Mouse (Mus musculus) testis, postnatal 10 days (tissue): ENCODE results near the gene Car11.
"Not testable (repeated sequence)": the region's sequence is repeated elsewhere in the genome, so short reads cannot be mapped to it uniquely, and the experiment has no call there.

ENCODE experiments used
- DNase-seq: peaks from one replicate; pipeline ENCODE4 v3.0.0; 2021; ENCODE audit warnings: low spot score

Gene Car11

DNA sequence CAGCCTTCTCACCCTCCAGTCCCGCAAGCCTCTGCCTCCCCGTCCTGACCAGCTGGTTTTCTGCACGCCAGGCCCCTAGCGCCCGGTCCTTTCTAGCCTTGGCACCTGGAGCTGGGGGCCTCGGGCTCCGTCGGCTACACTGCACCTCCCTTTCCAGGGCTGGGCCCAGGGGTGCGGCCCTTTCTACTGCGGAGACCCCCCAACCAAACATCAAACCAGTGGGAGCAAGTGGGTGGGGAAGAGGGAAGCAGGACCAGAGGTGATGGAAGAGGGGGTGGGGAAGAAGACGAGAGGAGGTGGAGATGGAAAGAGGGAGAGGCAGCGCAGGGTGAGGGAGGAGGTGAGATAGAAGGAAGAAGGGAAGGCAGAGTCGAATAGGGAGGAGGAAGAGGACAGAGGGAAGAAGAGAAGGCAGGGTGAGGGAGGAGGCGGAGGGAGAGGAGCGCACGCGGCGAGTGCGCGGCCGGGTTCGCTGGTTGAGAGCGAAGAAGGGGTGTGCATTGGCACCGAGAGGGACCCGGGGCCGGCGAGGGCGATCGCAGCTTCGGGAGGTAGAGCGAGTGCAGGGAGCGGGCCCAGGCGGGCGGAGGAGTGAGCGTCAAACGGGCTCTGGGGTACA is at the start of gene Car11:
Gene Car11 (plus strand): TSS at position 321 of the 619 bp plus-strand sequence.
- DNase-seq: peak; percentile 69

- not testable (repeated sequence) for DNase-seq
Measured at GRCm38 (mm10) chr7:45650484-45650883, 49.2 kb upstream of the Car11 start.

DNA sequence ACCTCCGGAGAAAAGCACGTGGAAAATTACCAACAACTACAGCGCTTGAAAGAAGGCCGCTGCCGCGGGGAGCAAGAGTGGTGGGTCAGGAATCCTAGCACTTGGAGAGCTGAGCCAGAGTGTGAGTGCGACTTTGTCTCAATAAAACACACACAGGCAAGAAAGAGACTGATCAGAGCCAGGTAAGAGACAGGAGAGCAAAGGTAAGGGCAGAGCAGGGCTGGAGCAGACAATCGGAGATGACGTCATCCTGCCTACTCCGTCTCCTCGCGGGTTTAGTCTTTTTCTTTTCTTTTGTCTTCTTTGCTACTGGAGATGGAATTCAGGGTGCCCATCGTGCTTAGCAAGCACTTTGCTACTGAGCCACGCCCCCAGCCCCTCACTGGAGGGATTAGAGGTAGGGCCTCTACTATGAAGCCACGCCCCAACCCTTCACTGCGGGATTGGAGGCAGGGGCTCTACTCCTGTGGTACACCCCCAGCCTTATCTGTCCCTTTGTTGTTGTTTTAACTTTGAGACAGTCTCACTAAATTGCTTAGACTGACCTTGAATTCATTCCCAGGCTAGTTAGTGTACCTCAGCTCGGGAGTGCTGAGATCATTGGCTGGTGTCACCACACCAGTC is 45.1 kb upstream of the Car11 start:
- DNase-seq: peak; percentile 72

DNA sequence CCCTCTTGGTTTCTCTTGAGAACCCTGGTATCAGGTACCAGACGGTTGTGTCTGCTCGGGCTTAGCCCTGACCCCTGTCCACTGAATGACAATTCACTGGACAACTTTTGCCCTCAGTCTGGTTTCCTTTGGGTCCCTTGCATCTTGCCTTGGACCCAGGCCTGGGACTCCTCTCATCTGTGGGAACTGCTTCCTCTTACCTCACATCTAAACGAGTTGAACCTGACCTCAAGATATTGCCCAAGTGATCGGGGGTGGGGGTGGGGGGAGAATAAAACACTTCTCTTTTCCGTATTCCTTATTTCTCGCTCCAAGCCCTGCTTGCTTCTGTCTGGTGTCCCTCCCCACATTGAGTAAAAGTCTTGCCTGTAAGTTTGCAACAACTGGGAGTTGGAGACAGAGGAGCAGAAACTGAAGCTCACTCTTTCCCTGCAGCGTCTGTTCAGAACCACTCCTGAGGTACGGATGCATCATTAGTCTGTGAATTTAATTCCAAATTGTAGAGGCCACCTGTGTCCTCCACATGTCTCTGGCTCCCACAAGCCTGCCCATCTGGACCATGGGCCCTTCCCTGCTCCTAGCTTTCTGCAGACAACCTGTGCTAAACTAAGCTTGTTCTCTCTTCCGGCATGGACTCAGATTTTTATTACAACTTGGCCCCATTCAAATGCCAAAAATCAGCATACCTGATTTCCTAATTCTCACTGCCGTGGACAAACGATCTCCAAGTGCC is 38.7 kb upstream of the Car11 start:
- no peak for DNase-seq

DNA sequence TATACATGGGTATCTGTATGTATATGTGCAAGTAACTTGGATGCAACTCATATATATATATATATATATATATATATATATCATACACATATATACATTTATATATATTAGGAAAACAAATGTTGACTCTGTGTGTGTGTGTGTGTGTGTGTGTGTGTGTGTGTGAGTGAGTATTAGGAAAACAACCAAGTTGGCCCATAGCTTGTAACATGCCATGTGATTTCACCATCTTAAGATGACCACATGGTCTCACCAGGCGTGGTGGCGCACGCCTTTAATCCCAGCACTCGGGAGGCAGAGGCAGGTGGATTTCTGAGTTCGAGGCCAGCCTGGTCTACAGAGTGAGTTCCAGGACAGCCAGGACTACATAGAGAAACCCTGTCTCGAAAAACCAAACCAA is 37.9 kb upstream of the Car11 start:
- not testable (repeated sequence) for DNase-seq

GRCm38 (mm10) chr7:45665303-45666138 is 34.1 kb upstream of the Car11 start:
- no peak for DNase-seq

GRCm38 (mm10) chr7:45666161-45666560 is 33.5 kb upstream of the Car11 start, which contains the start of gene Fut2:
Gene Fut2, minus strand, starts transcription at chr7:45666394.
- no peak for DNase-seq

GRCm38 (mm10) chr7:45667761-45668160 is 31.9 kb upstream of the Car11 start:
- no peak for DNase-seq

DNA sequence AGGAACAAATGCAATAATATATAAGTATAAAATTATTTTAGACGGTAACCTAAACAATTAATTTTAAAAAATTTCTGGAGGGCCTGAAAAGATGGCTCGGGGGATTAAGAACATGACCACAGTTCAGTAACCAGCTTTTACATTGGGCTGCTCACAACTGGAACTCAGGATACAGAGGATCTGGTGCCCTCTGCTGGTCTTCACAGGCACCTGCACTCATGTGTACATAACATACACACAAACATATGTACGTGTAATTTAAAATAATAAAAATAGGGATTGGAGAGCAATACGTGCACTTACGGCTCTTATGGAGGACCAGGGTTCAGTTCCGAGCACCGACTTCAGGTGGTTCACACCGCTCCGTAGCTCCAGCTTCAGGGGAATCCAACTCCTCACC is 30.7 kb upstream of the Car11 start:
- DNase-seq: no peak

DNA sequence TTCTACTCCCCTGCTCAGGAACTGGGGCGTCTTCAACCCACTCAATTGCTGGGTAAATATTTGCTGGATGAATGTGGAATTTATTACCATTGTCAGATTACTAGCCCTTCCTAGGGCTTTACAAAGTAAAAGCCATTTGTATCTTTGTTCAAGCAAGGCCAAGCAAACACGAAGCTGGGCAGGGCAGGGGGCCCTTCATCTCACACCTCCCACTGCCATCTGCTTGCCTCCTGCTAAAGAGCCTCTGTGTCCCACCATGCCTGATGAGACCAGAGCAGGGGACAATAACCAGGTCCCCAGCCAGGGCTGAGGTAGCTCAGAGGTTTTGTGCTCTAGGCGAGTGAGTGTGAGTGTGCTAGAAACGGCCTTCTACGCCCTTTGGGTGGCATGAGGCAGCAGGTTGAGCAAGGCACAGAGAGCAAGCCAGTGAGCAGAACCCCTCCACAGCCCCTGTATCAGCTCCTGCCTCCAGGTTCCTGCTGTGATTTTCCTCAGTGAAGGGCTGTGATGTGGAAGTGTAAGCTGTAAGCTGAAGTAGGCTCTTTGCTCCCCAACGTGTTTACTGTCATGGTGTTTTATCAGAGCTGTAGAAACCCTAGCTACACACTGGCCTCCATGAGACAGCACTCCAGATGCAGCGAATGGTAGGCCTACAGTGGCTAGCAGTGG is 21.9 kb upstream of the Car11 start:
- DNase-seq: no peak

DNA sequence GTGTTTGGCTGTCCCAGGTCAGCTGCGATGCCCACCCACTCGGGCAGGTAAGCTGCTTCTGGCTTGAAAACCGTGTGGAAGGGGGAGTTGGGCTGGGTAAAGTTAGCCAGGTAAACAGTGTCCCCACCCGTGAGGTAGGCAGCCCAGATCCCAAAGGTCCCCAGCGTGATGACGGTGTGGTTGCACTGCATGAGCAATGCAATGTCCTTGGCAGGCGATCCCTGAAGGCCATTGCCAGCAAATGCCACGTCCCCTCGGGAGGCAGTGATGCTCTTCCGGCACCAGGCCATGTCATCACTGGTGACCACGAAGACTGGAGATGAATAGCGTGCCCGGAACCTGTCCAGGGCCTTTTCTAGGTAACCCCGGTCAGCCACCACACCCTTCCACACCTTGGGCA is 21.1 kb upstream of the Car11 start:
- no peak for DNase-seq

DNA sequence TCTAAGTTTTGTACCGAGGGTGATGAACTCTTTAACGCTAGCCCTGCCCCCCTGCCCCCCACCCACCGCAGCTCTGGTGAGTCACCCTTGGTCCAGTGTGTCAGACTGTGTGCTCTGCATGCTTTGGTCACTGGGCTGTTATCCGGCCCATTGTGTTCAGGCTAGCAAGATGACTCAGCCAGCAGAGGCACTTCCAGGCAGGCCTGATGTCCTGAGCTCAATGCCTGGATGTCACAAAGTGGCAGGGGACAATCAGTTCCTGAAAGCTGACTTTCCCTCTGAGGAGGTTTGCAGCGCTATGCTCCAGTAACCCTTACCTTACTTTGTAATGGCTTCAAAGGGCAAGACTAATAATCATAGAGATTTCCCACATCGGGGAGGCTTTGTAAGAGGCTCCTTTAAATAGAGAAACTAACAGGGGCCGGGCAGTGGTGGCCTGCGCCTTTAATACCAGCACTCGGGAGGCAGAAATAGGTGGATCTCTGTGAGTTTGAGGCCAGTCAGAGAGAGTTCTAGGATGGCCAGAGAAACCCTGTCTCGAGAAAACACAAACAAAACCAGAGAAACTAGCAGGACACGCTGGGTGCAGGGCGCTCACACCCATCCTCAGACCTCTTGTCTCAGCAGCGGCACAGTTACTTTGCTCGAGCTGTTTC is 19.5 kb upstream of the Car11 start:
- peak; percentile 39 for DNase-seq

GRCm38 (mm10) chr7:45681046-45681736 is 18.5 kb upstream of the Car11 start:
- no peak for DNase-seq

- peak; percentile 94 for DNase-seq
Measured at GRCm38 (mm10) chr7:45682144-45683126, 17.2 kb upstream of the Car11 start.

DNA sequence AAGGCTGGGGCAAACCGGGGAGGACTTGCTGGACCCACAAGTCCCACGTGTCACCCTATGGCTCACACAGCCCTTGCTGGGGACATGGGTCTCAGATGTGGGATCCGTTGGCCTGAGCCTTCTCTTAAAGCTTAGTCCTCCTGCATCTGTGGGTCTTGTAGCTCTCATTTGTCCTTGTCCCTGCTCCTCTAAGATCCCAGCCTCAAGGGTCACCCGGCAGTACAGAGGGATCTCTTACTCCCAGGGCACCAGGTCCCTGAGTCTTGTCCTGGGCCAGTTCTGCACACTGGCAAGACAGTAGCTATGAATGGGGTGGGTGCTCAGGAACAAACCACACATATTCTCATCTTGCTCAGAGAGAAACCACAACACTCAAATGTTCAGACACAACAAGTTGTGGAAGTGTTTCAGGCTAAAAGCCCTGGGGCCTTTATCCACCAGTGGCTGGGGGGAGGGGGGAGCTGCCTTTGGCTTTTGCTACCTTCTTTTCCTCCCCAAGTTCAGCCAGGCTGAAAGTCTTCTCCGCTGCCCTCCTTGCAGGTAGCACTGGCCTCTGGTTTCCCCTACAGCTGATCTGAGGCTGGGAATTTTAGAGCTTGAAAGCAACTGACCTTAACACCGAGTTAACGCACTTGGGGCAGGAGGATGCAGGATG is 16.1 kb upstream of the Car11 start, which contains the start of gene Ntn5:
Gene Ntn5 (plus strand): TSS at position 627 of the 655 bp plus-strand sequence.
- no peak for DNase-seq

- no peak for DNase-seq
Measured at GRCm38 (mm10) chr7:45685811-45686210, 13.8 kb upstream of the Car11 start.

DNA sequence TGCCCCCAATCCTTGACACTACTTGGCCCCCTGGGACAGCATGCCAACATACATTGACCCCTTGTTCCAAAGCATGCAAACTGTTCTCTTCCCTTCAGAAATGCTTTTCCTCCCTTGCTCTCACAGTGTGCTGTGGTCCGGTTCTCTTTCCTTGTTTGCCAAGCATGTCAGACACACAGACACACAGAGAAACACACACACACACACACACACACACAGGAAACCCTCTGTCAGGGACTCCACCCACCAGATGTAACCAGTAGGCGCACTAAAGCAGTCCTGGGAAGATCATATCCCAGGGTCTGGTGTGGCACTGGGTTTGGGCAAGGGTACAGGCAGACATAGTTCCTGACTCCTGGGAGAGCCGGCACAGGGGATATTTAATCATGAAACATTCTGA is 12.8 kb upstream of the Car11 start:
- no peak for DNase-seq

DNA sequence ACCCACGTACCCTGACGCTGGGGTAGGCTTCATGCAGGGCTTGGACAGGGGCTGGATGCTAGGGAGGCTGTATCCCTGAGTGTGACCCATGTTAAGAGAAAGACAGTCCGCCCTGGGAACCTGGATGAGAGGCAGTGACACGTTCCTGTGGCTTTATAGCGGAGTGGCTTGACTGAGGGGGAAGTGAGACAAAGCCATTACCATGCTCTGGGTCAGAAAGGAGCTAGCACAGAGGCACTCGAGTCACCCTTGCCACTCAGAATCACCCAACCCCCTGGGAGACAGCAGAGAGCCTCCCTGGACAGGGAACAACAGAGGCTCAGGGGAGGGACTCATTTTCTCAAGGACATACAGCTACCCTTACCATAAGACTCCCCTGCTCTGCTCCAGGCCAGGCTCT is 10.5 kb upstream of the Car11 start:
- DNase-seq: no peak

DNA sequence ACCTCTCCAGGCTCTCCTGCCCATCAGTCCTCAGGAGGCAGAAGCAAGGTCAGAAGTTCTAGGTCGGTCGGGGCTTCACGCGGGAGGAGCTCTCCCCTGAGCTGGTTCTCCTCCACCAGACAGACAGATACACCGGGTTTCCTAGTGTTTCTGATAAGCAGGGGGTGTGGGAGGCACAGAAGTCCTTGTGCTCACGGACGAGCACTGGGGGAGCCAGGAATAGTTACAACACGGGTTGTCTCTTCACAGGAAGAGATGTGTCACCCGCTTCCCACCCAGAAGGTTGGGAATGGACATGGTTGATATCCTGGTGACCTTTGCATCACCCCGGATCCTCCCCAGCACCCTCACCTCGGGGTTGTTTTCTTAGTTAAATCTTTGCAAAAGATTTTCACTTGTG is 9.8 kb upstream of the Car11 start:
- no peak for DNase-seq
